ENCODE assay signal across 24 mouse cellular contexts in the genomic region with DNA sequence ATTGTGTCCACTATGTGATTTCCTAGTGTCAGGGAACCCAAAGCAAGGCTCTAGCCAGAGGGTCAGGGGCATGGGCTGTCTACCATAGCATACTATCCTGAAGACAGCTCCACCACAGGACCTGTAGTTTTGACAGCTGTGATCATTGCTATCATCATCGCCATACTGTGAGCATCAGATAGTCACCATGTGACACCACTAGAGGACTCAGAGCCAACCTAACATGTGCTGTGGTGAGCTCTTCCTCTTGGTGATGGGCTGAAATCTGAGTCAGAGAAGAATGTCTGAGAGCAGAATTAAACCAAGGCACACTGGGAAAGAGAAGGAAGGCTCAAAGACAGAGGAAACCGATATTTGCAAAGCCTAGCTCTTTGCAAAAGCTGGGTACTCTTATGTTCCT.
A peak's percentile ranks its signal among the peaks of the same experiment; 100 is the strongest.
DNase-seq lines count a peak whose midpoint lies in the region; ATAC-seq lines count a peak whose summit lies in the region.
"Had no signal": no experiment of that assay in that cellular context is flagged by ENCODE, and none has a peak within 500 bp of the region (broad histone marks: within the 10 kb centered on the region; RNA-seq: fewer than 3 reads in every experiment).

No protein-coding gene starts in this region.

- DNase-seq in heart, embryonic 10.5 days (ENCODE audit: low spot score) = peak; percentile 36
- DNase-seq in heart, adult 11 months = no peak
- peak; percentile 6 for DNase-seq in neural tube, embryonic 10.5 days (ENCODE audit: extremely low spot score, low spot score)
- DNase-seq in limb, embryonic 11.5 days (ENCODE audit: low spot score) = peak; percentile 8
- DNase-seq: adrenal gland, adult 2 months; adrenal gland, postnatal 10 days; adrenal gland, postnatal 25 days; B cell, adult 2 months; cerebellum, adult 11 months; cerebellum, adult 18-20 months; cerebellum, adult 8-10 months; cerebellum, adult 9-11 months; cerebellum, postnatal 14 days; cerebellum, postnatal 36 days; embryo, embryonic 11 days had no signal

- H3K9me3 ChIP-seq in heart, embryonic 10.5 days = no peaks in the 10 kb centered on the region
- 0 out of 2 replicates have a peak, but pooled peaks cover 5% of the 10 kb centered on the region for H3K9me3 ChIP-seq in neural tube, embryonic 15.5 days (replicated peaks)
- no peaks in the 10 kb centered on the region for H3K9me3 ChIP-seq in limb, embryonic 11.5 days (ENCODE audit: control insufficient read depth, low read length)
- no peaks in the 10 kb centered on the region for H3K9me3 ChIP-seq in forebrain, embryonic 13.5 days (replicated peaks)
- H3K9me3 ChIP-seq: embryonic facial prominence, embryonic 13.5 days; embryonic facial prominence, embryonic 15.5 days; forebrain, embryonic 12.5 days; forebrain, embryonic 15.5 days had no signal

- no peak for ATAC-seq in neural tube, embryonic 15.5 days (ENCODE audit: low FRiP score)
- ATAC-seq in limb, embryonic 11.5 days (ENCODE audit: insufficient number of reproducible peaks, low FRiP score, low TSS enrichment, low read depth) = no peak
- ATAC-seq in monocyte, adult 5-6 weeks (replicated peaks; ENCODE audit: insufficient number of reproducible peaks, low FRiP score, low TSS enrichment, poor library complexity, severe bottlenecking) = no peak
- no peak for ATAC-seq in forebrain, embryonic 13.5 days
- ATAC-seq: forebrain, embryonic 15.5 days had no signal

- no peaks in the 10 kb centered on the region for H3K27me3 ChIP-seq in heart, embryonic 10.5 days (ENCODE audit: insufficient read depth, poor library complexity, severe bottlenecking)
- H3K27me3 ChIP-seq in neural tube, embryonic 15.5 days (replicated peaks) = no peaks in the 10 kb centered on the region
- H3K27me3 ChIP-seq in limb, embryonic 11.5 days (ENCODE audit: control insufficient read depth, insufficient read depth, low read length) = no peaks in the 10 kb centered on the region
- no peaks in the 10 kb centered on the region for H3K27me3 ChIP-seq in forebrain, embryonic 13.5 days
- H3K27me3 ChIP-seq: embryonic facial prominence, embryonic 13.5 days; embryonic facial prominence, embryonic 15.5 days; forebrain, embryonic 12.5 days; forebrain, embryonic 15.5 days had no signal

- no peaks in the 10 kb centered on the region for H3K36me3 ChIP-seq in heart, embryonic 10.5 days
- no peaks in the 10 kb centered on the region for H3K36me3 ChIP-seq in neural tube, embryonic 15.5 days
- no peaks in the 10 kb centered on the region for H3K36me3 ChIP-seq in limb, embryonic 11.5 days (ENCODE audit: control insufficient read depth, insufficient read depth, low read length)
- H3K36me3 ChIP-seq in forebrain, embryonic 13.5 days (ENCODE audit: poor library complexity, severe bottlenecking) = no peaks in the 10 kb centered on the region
- H3K36me3 ChIP-seq: embryonic facial prominence, embryonic 13.5 days; embryonic facial prominence, embryonic 15.5 days; forebrain, embryonic 10.5 days; forebrain, embryonic 12.5 days; forebrain, embryonic 15.5 days had no signal

- H3K27ac ChIP-seq in heart, embryonic 10.5 days = no peak overlapping the region
- H3K27ac ChIP-seq in neural tube, embryonic 15.5 days (replicated peaks) = no peak overlapping the region
- H3K27ac ChIP-seq in limb, embryonic 11.5 days (replicated peaks; ENCODE audit: low read depth, low read length) = no peak overlapping the region
- H3K27ac ChIP-seq in forebrain, embryonic 13.5 days = no peak overlapping the region
- H3K27ac ChIP-seq: embryonic facial prominence, embryonic 13.5 days; embryonic facial prominence, embryonic 15.5 days; forebrain, embryonic 10.5 days; forebrain, embryonic 12.5 days; forebrain, embryonic 15.5 days had no signal

- H3K9ac ChIP-seq in neural tube, embryonic 15.5 days (replicated peaks) = no peak overlapping the region
- no peak overlapping the region for H3K9ac ChIP-seq in limb, embryonic 11.5 days (ENCODE audit: low read length)
- H3K9ac ChIP-seq in forebrain, embryonic 13.5 days = no peak overlapping the region
- H3K9ac ChIP-seq: embryonic facial prominence, embryonic 13.5 days; embryonic facial prominence, embryonic 15.5 days; forebrain, embryonic 12.5 days; forebrain, embryonic 15.5 days had no signal

- H3K4me2 ChIP-seq in neural tube, embryonic 15.5 days = no peak overlapping the region
- H3K4me2 ChIP-seq in limb, embryonic 11.5 days (ENCODE audit: low read depth, severe bottlenecking) = no peak overlapping the region
- no peak overlapping the region for H3K4me2 ChIP-seq in forebrain, embryonic 13.5 days
- H3K4me2 ChIP-seq: embryonic facial prominence, embryonic 13.5 days; embryonic facial prominence, embryonic 15.5 days; forebrain, embryonic 12.5 days; forebrain, embryonic 15.5 days had no signal

- no peak overlapping the region for H3K4me3 ChIP-seq in heart, embryonic 10.5 days
- H3K4me3 ChIP-seq in neural tube, embryonic 15.5 days (replicated peaks) = no peak overlapping the region
- no peak overlapping the region for H3K4me3 ChIP-seq in limb, embryonic 11.5 days (ENCODE audit: low read depth, low read length)
- no peak overlapping the region for H3K4me3 ChIP-seq in forebrain, embryonic 13.5 days
- H3K4me3 ChIP-seq: embryonic facial prominence, embryonic 13.5 days; embryonic facial prominence, embryonic 15.5 days; erythroblast, embryonic 14.5 days; forebrain, embryonic 10.5 days; forebrain, embryonic 12.5 days; forebrain, embryonic 15.5 days had no signal

- 82% methylated on average over 2 of the region's 2 CpGs for WGBS in heart, embryonic 10.5 days
- WGBS in neural tube, embryonic 15.5 days = 88% methylated on average over 2 of the region's 2 CpGs
- WGBS in limb, embryonic 11.5 days = 88% methylated on average over 2 of the region's 2 CpGs
- WGBS in forebrain, embryonic 13.5 days = 95% methylated on average over 2 of the region's 2 CpGs

- peaks cover 5% of the 10 kb centered on the region; the same call in 1 of the 2 replicates for H3K4me1 ChIP-seq in heart, embryonic 10.5 days
- peaks cover 8% of the 10 kb centered on the region for H3K4me1 ChIP-seq in neural tube, embryonic 15.5 days
- H3K4me1 ChIP-seq in limb, embryonic 11.5 days (ENCODE audit: control insufficient read depth, insufficient read depth, low read length) = 0 out of 2 replicates have a peak, but pooled peaks cover 2% of the 10 kb centered on the region
- H3K4me1 ChIP-seq in forebrain, embryonic 13.5 days = no peaks in the 10 kb centered on the region
- H3K4me1 ChIP-seq: embryonic facial prominence, embryonic 15.5 days had no signal
